Mouse (Mus musculus) ES-CJ7 (cell line): ENCODE results near the gene Gnai2.
A peak's percentile ranks its signal among the peaks of the same experiment; 100 is the strongest.

Experiments used
- DNase-seq: peaks from one replicate; pipeline ENCODE4 v3.0.0; 2011; ENCODE audit warnings: low read depth, low spot score

The Gnai2 gene

DNA sequence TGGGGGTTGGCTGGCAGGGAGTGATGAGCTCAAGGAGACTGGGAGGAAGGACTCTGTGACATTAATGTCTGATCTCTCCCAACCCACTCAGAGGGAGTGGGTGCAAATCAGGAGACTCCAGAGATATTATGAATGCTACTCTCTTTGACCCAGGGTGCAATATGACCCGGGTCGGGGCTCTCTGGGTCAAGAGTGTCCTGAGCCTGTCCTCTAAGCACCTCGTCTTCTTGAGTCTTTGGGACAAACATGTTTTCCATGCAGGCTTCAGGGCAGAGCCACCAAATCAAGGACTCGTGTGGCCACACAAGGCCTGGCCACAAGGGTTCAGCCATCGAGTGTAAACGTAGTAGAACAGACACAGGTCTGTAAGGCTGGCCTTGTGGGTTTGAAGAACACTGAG is 22.9 kb upstream of the Gnai2 start:
- DNase-seq: no peak

DNA sequence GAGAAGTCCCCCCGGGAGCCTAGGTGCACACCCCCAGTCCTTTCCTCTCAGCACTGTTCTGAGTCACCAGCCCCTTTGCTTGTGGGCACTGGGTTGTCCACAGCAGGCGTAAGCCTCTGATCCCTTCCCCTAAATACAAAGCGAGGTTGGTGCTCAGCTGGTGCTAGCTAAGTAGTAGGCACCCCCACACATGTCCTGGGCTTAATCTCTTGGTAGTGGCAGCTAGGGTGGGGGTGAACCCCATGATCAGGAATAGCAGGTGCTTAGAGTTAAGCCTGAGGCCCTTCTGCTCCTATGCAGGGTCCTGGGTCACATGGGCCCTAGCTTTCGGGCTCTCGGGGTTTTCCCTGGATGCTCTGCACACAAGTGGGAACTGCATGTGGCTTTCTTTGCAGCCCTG is 22.0 kb upstream of the Gnai2 start:
- DNase-seq: no peak

DNA sequence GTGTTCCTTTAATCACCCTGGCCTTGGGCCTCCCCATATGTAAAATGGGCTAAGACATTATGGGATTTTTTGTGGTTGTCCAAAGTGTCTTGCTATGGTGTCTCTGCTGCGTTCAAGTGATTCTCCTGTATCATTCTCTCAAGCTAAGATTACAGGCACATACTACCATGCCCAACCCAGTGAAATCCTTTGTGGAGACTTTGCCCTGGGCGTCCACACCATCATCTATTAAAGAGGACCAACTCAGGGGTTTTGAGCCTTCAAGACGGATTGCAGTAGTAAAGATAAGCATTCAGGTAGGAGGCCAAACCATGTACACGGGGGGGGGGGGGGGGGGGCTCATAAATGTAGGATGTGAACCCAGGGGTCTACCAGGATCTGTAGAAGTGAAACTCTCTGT is 19.4 kb upstream of the Gnai2 start:
- DNase-seq: no peak

DNA sequence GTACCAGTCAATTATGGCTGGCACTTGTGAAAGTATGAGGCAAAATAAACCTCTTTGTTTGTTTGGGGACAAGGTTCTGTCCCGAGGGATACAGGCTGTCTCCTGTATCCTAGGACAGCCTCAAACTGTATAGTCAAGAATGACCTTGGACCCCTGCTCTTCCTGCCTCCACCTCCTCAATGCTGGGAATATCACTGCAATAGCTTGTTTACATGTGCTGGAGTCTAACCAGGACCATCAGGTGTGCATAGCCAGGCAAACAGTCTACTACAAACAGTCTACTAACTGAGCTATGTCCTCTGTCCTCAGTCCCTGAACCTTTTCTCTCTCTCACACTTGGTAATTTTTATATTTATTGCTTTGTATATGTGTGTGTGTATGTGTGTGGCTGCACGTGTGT is 18.3 kb upstream of the Gnai2 start:
- no peak for DNase-seq

DNA sequence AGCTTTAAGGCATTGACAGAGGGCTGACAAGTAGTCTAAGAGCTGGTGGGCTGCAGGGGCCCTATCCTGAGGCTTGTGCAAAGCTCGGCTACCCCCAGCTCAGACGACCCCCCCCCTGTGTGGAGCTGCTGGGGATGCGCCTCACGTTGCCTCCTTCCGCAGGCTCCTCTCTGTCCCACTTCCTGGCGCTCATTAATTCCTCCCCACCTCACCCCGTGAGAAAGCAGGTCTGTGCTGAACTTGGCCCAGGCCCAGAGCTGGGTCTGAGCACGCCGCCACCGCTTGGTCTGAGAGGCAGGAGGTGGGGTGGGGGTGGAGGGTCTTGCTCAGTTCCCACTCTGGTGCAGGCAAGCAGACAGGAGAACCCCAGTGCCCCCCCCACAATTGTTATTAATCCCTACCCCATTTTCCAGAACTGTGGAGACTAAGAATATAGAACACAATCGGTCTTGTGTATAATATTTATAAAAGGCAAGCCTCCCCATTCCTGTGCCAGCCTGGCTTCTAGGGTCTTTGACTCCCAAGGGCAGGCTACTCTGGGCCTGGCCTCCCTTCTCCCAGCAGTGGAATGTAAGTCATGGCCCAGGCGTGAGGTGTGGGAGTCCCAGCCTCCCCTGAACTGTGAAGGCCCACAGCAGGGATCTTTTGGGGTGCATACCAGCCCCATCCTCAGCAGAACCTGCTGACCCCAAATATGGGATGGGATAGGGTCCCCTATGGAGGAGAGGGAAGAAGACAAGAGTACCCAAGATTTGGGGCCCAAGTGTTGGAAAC is 15.7 kb upstream of the Gnai2 start:
- DNase-seq: no peak

DNA sequence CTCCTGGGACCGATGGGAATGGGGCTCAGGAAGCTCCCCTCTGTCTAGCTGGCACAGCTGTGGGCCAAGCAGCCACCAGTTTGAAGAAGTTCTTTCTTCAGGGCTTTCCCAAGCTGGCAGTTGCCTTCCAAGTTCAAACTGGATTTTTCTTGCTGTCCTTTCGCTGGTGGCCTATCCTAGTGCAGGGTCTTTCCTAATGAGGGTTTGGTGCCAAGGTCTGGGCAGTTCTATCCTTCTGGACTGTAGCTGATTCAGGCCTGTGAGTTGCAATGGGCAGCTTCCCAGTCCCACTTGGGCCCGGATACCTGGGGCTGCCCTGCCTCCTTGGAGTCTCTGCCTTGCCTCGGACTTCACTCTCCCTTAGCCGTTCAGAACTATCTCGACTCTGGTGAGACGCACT is 15.1 kb upstream of the Gnai2 start:
- no peak for DNase-seq

DNA sequence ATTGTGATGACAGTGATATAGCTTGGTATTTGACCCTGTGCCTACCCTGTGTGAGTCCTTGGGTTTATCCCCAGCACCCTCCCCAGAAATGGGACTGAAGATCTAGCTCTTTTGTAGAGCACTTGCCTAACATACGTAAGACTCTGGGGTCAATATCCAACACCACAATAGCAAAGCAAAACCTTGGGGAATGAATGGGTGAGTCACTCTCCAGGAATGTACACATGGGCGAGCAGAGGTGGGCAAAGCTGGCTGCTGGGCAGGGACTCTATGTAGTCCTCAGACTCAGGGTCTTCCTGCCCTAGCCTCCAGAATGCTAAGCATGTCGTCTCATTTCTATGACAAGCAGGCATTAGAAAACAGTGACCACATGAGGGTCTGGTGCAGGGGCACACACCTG is 13.6 kb upstream of the Gnai2 start:
- DNase-seq: no peak

DNA sequence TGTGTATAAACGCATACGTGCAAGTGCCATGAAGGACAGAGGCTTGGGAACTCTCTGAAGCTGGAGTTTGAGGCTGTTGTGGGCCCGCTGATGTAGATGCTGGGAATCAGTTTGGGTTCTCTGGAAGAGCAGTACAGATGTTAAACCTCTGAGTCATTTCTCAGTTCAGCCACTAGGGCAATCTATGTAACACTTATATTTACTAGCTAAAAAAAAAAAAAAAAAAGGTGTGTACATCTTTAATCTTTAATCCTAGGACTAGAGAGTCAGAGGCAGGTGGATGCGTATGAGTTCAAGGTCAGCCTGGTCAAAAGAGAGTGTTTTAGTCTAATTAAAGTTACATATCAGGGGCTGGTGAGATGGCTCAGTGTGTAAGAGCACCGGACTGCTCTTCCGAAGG is 11.8 kb upstream of the Gnai2 start:
- no peak for DNase-seq

DNA sequence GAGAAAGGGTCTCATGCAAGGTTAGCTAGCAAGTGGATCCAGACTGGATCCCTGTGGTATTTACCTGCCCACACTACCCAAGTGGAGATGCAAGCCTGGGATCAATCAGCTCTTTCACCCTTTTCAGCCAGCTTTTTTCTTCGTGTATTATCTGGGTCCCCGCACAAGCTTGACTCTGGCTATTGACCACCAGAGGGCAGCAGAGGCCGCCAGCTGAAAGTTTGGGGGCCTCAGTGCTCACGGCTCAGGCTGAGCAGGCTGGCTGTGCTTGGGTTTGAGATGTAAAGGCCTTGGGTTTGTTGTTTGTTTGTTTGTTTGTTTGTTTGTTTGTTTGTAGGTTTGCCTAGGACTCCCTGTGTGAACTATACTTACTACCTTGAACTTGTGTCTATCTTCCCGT is 10.4 kb upstream of the Gnai2 start:
- peak; percentile 78 for DNase-seq

DNA sequence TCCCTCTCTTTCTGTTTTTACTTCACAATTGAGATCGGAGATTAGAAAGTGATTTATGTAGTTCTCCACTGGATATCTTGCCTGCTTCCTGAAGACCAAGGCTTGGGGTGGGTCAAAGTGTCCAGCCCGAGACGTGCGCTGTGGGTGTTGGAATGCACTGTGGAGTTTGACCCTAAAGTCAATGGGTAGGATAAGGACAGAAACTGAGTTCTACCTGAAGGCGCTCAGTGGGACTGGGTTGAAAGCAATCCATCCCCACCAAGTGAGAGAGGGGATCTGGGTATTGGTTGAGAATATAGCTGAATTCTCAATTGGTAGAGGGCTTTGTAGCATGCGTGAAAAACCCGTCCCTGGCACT is 10.0 kb upstream of the Gnai2 start:
- no peak for DNase-seq

DNA sequence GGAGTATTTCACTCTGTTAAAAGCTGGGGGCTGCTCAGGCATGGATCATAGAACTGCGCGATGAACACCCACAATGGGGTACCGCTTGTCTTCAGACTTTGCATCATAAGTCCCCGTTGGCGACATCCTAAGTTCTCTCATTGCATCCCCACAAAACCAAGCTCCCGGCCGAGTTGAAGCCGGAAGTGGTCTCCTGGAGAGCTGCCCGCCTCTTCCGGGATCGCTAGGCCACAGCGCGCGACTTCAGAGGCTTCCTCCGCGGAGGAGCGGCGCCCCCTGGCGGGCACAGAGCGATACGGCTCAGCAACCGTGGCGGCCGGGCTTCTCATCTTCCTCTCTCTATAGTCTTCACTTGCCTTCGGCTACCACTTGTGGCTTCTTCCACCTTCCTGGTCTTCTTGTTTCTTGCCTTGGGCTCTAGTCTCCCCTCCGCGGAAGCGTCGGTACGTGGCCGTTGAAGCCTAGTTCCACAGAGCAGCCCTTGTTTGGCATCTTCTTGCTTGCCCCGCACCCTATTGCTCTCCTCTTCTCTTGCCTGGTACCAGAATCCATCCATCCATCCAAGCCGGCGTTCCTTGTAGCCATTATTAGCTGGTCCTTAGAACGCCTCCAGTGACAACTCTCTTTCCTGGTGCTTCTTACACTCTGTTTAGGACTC is 9.5 kb upstream of the Gnai2 start:
- DNase-seq: peak; percentile 92

DNA sequence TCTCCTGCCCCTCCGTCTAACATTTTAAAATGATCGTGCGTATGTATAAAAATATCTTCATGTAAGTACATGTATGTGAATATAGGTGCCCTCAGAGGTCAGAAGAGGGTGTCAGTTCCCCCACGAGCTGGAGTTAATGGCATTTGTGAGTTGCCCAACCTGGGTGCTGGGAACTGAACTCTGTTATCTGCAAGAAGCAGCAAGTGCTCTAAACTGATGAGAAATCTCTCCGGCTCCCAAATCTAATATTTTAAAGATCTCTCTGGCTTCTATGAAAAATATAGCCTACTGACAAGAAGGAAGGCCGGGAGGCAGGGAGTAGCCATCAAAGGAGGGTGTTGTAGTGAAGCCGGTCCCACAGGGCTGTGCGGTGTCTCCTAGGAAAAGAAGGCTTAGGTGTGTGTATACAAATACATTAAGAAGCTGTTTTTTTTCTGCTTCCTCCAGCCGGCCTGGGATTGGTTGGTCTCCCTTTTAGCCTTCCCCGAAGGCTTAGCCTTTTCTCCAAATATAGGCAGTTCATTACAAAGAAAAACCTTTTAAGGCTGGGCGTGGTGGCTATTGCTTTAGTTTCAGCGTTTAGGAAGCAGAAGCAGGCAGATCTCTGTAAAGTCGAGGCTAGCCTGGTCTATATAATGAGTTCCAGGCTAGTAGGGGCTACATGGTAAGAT is 8.5 kb upstream of the Gnai2 start:
- DNase-seq: peak; percentile 60

DNA sequence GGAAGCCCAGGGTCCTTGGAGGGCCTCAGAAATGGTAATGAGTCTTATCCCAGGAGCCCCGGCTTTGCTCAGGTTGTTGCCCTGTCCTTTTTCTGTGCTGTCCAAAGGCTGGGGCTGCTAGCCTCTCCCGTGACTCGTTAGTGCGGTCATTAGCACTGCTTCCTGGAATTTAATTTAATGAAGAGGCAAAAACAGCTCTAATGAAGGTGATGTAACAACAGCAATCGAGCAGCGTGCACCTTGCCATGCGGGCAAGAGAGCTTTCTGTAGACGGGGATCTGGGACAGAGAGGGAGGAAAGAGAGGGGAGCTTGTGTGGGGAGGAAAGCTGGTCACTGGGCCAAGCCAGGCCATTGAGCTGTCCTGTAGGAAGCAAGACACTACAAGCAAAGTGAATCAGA is 6.5 kb upstream of the Gnai2 start:
- no peak for DNase-seq

DNA sequence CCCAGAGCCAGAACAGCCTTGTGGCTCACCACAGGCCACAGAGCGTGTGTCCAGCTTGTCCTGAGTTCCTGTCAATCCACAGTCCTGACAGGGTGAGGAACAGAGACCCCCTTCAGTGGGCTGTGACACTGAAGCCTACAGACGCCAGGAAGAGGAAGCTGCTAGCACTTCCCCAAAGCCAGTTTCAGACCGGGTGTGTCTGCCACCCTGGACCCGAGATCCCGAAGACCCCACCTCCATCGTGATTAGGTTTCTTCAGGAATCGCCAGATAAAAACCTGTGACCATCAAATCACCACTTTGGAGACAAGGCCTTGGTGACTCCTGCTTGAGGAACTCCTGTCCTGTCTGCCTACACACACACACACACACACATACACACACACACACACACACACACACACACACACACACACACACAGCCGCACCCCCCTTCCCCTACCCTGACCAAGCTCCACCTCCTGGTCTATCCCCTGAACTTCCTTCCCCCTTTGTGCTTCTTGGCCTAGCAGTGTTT is 5.1 kb upstream of the Gnai2 start:
- peak; percentile 58 for DNase-seq

DNA sequence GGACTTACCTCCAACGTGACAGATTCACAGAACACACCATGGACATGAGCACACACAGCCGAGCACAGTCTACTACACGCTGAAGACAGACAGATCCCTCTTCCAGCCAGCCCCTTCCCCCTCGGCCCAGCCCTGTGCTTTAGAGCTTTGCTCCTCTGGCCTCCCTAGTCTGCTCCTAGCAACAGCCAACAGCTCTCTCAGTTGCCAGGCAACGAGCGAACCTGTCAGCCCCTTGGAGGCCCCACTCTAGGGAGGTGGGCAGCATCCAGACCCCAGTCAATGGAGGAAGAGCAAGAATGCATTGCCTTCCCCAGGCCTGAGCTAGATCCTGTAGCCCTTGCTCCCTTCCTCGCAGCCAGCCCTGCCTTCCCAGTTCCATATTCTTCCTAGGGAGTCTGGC is 1.9 kb upstream of the Gnai2 start:
- peak; percentile 43 for DNase-seq

DNA sequence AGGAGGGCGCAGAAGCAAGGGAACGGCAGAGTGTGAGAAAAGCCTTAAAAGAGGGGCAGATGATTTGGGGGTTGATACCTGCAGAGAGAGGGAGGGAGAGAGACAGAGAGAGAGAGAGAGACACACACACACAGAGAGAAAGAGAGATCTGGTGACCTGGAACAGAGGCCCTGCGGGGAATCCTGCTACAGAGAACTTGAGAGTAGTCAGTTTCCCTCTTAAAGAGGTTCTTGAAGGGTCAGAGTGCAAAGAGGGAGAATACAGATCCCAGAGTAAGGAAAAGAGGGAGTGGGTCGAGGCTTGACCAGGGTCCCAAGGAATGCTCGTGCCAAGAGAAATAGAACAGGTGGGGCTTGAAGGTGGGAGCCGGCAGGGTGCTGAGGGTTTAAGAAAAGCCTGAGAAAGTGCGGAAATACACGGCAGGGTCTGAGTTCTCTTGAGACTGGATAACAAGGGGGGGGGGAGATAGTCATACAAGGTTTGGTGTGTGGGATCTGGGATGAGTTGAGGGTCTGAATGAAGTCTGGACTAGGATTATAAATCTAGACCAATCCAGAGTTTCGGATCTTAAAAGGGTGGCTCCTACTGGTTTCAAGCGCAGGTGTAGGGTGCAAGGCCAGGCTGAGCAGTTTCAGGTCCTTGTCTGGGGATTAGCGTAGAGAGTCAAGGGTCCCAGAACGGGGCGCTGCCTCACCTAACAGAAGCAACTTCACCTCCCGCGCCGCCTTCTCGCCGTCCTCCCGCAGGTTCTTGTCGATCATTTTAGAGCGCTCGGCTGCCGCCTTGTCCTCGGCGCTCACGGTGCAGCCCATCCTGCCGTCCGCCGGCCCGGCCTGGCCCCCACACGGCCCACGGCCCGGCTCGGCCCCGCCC is 525 bp downstream of the Gnai2 start:
- peak; percentile 48 for DNase-seq

DNA sequence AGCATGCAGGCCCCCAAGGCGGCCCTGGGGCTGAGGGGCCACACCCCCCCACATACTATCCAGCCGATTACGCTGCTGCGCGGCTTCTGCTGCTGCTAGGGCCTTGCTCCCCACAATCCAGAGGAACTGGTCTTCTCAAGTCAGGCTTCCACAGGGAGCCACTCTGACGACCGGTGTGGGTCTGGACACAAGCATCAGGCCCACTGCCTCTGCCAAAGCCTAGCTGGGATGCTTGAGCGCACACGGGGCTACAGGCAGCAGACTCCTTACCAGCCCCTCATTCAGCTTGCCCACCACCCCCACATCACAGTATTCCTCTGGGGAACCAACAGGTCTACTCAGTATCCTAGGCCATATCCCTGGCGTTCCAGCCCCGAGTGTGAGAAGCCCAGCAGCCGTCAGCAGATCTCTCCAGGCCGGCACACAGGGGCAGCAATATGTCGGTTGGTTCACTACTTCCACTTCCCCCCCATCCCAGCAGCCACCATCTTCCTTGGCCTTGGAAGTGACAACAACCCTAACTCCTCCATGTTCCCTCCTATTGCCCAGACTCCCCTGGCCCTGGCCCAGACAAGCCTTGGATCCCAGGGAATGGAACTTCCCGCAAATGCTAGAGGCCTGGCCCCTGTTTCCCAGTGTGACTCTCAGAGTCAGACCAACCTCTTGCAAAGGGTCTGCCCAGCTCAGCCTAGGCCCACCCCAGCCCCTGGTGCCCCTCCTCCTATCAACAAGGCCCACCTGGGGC is 1.3 kb downstream of the Gnai2 start:
- no peak for DNase-seq

DNA sequence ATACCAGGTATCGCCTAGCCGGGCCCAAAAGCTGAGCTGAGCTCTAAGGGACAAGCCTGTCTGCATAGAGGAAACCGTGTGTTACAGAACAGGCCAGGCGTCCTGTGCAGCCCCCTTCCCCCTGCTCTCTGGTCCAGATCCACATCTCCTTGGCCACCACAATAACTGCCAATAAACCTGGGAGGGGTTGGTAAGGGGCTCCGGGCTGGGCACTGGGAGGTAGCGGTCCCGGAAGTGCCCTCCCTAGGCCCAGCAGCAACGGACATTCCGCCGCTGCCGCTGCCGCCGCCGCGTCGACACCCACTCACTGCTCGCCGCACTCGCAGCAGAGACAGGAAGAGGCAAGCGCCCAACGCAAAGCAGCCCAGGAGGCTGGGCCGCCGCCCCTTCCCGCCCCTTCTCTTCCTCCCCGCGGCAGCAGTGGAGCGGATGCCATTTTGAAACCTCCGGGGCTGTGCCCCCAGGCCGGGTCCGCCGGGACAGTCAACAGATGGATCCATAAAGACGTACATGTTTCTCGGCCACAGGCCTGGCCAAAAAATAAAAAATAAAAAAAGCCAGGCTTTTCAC is 2.0 kb downstream of the Gnai2 start:
- DNase-seq: peak; percentile 62

DNA sequence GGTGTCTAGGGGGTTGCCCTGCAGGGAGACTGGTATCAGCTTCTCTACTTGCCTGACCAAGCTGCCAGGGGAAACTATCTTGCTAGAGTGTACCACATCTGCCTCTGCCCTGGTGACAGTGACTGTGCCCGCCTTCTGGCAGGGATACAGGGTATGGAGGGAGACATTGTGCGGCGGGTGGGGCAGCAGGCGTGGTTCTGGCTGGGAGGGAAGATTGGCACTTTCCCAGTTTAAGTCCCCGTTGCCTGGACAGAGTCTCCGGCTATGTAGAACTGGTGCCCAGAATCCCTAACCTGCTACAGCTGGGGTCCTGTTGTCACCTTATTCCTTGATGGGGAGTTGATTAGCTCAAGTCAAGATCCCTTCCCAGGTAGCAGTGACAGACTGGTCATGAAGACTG is 2.7 kb downstream of the Gnai2 start:
- DNase-seq: no peak

DNA sequence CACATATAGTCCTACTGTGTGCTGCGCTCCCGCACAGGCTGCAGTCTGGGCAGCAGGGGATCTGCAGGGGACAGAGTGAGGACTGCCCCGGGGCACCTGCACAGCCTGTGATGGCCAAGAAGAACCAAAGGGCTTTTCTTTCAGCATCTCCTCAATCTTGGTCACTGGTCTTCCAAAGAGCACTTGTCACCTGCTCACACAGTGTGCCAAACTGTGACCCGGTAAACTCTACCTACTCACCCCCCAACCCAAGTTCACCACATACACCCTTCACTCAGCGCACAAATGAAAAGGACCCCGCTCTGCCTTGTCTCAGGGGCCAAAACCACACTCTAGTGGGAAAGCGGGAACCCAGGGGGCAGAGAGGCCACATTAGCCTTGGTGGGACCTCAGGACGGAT is 3.3 kb downstream of the Gnai2 start:
- DNase-seq: no peak

DNA sequence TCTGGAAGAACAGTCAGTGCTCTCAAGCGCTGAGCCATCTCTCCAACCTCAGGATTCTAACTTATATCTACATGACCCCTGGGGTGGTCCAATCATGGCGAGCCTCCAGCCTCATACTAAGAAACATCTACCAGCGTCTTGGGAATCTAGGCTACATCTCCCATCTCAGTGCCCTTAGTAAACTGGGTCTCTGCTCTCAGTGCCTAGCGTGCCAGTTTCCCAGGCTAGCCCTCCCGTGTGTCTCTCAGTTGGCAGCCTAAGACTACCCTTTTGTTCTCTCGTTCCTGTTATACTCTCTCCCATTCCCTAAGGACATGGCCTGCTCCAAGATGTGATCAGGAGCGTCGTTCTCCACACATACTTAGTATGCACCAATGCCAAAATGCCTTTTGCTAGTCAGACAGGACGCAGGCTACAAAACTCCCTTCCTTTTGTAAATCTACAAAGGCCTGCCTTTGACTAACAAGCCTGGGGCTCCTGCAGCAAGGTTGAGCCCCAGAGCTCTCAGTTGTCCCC is 3.8 kb downstream of the Gnai2 start:
- DNase-seq: no peak
